Mouse (Mus musculus) cortical plate, adult 2 months (tissue): ENCODE results near the gene Aff1.

ENCODE experiments used
- CTCF ChIP-seq: fragments of 200-500 bp; IDR thresholded peaks from 2 replicates; pipeline ENCODE4 v1.5.1; 2011; ENCODE audit warnings: mild to moderate bottlenecking, control low read depth, low read length; ENCODE audit not compliant: insufficient read depth; ENCODE audit errors: extremely low read depth
- POLR2A ChIP-seq: fragments of 200-500 bp; IDR thresholded peaks from 2 replicates; pipeline ENCODE4 v1.6.1; 2011; ENCODE audit warnings: mild to moderate bottlenecking, low read length, control low read depth; ENCODE audit not compliant: insufficient read depth; ENCODE audit errors: extremely low read depth

GRCm38 (mm10) chr5:103809674-103810330, 117.6 kb downstream of the Aff1 start:
- TF ChIP-seq CTCF (no peak), POLR2A (no peak)
